Mouse (Mus musculus) kidney, adult 2 months (tissue): ENCODE measurements around the gene Sh3bgr.

Source experiments
- CTCF ChIP-seq: fragments of 200-500 bp; conservative IDR thresholded peaks from 2 replicates; pipeline ENCODE4 v1.5.1; 2011; ENCODE audit warnings: low read depth, mild to moderate bottlenecking, control low read depth, low read length, moderate library complexity, mixed read lengths; ENCODE audit not compliant: insufficient read depth, insufficient read length
- POLR2A ChIP-seq: fragments of 200-500 bp; IDR thresholded peaks from one replicate; pipeline ENCODE4 v1.6.1; 2011; ENCODE audit warnings: low read depth, low read length, control low read depth

DNA sequence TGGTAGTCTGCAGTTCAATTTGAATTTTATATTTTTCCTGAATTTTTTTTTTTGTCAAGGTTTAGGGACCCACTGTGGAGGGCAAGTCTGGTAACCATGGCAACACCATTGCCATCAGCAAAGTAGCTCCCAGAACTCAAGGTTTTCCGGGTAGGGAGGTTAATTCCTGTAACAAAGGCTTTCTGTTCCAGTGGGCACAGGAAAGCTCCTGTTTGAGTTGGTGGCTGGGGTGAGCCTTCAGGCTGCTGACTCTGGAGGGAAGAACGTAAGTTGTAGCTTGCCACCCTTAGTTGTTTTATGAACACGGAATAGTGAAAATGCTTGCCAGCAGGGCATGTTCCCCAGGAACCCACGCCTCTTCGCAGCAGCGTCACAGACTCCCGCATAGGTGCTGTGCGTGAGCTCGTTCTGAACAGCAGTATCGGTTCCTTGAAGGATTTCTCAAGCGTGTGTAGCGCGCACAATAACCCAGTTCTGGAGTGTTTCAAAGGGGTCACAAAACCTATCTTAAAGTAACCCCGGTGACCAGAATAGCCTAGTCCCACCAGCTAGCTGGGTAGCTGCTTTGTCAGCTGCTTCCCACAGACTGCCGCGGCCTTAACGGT is 35.2 kb downstream of the Sh3bgr start, which contains the start of gene B3galt5:
- no peak for TF ChIP-seq POLR2A
- TF ChIP-seq CTCF: no peak
